Mouse (Mus musculus): Measurements from ENCODE around the gene Rab25. TPM values are rescaled to one million over a fixed set of nuclear protein-coding genes. Genes with fewer than 3 reads are reported as not detected.

Gene Rab25
- not detected for polyA plus RNA-seq (2014; fragmentation: Illumina TruSeq; extraction: RNeasy Lipid Tissue Mini Kit (QIAGEN cat#74804); ENCODE audit: low read depth, low replicate concordance)

DNA sequence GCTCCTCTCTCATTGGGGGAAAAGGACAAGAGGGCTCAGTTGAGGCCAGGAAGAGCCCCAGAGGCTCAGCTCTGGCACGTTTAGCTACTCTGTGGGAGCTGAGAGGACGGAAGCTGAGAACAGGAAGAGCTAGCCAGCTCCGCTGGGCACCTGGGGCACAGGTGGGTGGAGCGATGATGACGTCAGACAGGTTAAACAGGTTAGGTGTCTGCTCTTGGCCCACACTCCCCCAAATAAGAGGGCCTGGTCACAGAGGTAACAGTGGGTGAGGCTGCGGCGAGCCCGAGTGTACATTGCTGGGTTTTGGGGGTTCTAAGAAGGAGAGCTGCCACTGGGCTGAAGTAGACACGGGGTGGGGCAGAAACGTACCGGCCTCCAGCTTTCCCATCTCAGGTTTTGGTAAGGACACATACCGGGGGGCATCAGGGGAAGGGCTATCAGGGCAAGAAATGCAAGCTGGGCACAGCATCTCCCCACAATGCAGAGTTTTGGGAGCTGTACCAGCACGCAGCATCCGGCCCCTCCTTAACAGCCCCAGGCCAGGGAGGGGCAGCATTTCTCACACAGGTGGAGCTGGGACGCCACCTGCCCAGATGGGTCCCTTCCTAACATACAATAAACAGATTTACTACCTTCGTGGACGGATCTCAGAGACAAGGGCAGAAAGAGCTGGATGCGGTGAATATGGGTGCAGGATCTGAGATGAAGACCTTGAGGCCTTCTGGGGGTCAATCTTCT, at the start of gene Rab25:
Gene Rab25, minus strand, starts transcription at position 121 of the 738 bp plus-strand sequence.

GRCm38 (mm10) chr3:88575540-88575939, 27.4 kb upstream of the Rab25 start, which contains the start of gene Ssr2:
TSS of gene Ssr2 (plus strand) at chr3:88575876.

DNA sequence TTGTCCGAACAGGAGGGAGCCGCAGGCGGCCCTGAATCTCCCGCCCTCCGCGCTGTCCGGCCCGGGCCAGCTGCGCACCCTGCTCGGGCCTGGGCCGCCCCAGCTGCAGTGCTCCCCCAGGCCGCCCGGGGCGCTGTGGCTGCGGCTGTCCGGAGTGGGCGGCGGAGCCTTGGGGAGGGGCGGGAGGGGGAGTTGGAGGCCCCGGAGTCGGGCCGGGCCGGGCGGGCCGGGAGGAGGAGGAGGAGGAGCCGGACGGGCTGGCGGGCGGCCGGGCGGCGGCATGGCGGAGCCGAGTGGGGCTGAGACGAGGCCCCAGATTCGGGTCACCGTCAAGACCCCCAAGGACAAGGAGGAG, 5.4 kb upstream of the Rab25 start, which contains the start of gene Ubqln4:
Gene Ubqln4, plus strand, starts transcription at position 234 of the 355 bp plus-strand sequence.

GRCm38 (mm10) chr3:88552676-88553524, 4.8 kb upstream of the Rab25 start, which contains the start of gene Lamtor2:
TSS of gene Lamtor2 (minus strand) at chr3:88553074.

GRCm38 (mm10) chr3:88532299-88532674, 15.8 kb downstream of the Rab25 start, which contains the start of gene Mex3a:
TSS of gene Mex3a (plus strand) at chr3:88532395.

DNA sequence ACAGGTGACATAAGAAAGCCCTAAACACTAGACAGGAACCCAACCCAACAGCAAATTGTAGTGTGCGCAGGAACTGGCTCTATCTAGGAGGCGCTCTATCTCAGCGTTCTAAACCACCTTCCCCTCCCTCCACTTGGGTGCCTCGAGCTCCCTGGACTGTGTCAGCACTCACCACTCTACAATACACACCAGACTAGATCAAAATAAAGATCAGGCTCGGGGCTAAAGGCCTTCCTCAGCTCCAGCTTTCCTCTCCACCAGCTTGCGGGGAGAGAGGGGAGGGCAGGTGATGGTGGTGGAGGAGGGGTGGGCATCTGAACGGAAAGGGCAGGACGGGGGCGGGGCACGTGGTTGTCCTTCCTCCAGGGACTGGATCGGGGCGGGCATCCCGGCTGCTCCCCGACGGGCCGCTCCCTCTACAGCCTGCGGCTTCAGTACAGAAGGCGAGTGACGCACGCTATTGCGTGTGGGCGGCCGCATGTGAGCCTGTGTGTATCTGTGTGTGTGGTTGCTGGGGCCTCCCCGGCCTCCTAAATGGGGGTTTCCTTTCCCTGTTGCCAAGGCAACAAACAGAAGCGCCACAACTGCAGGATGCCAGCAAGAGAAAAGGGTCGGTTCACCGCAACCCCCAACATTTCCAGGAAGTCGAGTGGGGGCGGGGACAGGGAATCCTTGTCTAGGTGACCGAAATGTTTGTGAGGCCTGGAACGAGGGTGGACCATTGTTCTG, 38.2 kb downstream of the Rab25 start, which contains the start of gene Lmna:
Gene Lmna, minus strand, starts transcription at position 265 of the 729 bp plus-strand sequence.

Other genes starting within 250 kb of the Rab25 start
- gene Glmp, start 223.3 kb downstream of the Rab25 start, polyA plus RNA-seq (2014; fragmentation: Illumina TruSeq; extraction: RNeasy Lipid Tissue Mini Kit (QIAGEN cat#74804); ENCODE audit: low read depth, low replicate concordance), result 0.70 TPM
- 0.62 TPM for gene Tmem79, start 212.2 kb downstream of the Rab25 start, polyA plus RNA-seq (2014; fragmentation: Illumina TruSeq; extraction: RNeasy Lipid Tissue Mini Kit (QIAGEN cat#74804); ENCODE audit: low read depth, low replicate concordance)
- gene Smg5, start 212.0 kb downstream of the Rab25 start, polyA plus RNA-seq (2014; fragmentation: Illumina TruSeq; extraction: RNeasy Lipid Tissue Mini Kit (QIAGEN cat#74804); ENCODE audit: low read depth, low replicate concordance), result 87.4 TPM
- gene Paqr6, start 183.7 kb downstream of the Rab25 start, polyA plus RNA-seq (2014; fragmentation: Illumina TruSeq; extraction: RNeasy Lipid Tissue Mini Kit (QIAGEN cat#74804); ENCODE audit: low read depth, low replicate concordance), result 0.83 TPM
- not detected for gene Bglap3, start 175.6 kb downstream of the Rab25 start, polyA plus RNA-seq (2014; fragmentation: Illumina TruSeq; extraction: RNeasy Lipid Tissue Mini Kit (QIAGEN cat#74804); ENCODE audit: low read depth, low replicate concordance)
- not detected for gene Bglap2, start 169.6 kb downstream of the Rab25 start, polyA plus RNA-seq (2014; fragmentation: Illumina TruSeq; extraction: RNeasy Lipid Tissue Mini Kit (QIAGEN cat#74804); ENCODE audit: low read depth, low replicate concordance)
- not detected for gene Bglap, start 163.8 kb downstream of the Rab25 start, polyA plus RNA-seq (2014; fragmentation: Illumina TruSeq; extraction: RNeasy Lipid Tissue Mini Kit (QIAGEN cat#74804); ENCODE audit: low read depth, low replicate concordance)
- 3.5 TPM for gene Pmf1, start 138.0 kb downstream of the Rab25 start, polyA plus RNA-seq (2014; fragmentation: Illumina TruSeq; extraction: RNeasy Lipid Tissue Mini Kit (QIAGEN cat#74804); ENCODE audit: low read depth, low replicate concordance)
- gene Slc25a44, start 123.2 kb downstream of the Rab25 start, polyA plus RNA-seq (2014; fragmentation: Illumina TruSeq; extraction: RNeasy Lipid Tissue Mini Kit (QIAGEN cat#74804); ENCODE audit: low read depth, low replicate concordance), result 5.8 TPM
- gene Sema4a, start 87.1 kb downstream of the Rab25 start, polyA plus RNA-seq (2014; fragmentation: Illumina TruSeq; extraction: RNeasy Lipid Tissue Mini Kit (QIAGEN cat#74804); ENCODE audit: low read depth, low replicate concordance), result 17.0 TPM
- 0.32 TPM for gene Lmna, start 38.3 kb downstream of the Rab25 start, polyA plus RNA-seq (2014; fragmentation: Illumina TruSeq; extraction: RNeasy Lipid Tissue Mini Kit (QIAGEN cat#74804); ENCODE audit: low read depth, low replicate concordance)
- gene Mex3a, start 15.9 kb downstream of the Rab25 start, polyA plus RNA-seq (2014; fragmentation: Illumina TruSeq; extraction: RNeasy Lipid Tissue Mini Kit (QIAGEN cat#74804); ENCODE audit: low read depth, low replicate concordance), result 1.4 TPM
- 2.0 TPM for gene Lamtor2, start 4.8 kb upstream of the Rab25 start, polyA plus RNA-seq (2014; fragmentation: Illumina TruSeq; extraction: RNeasy Lipid Tissue Mini Kit (QIAGEN cat#74804); ENCODE audit: low read depth, low replicate concordance)
- 11.9 TPM for gene Ubqln4, start 5.5 kb upstream of the Rab25 start, polyA plus RNA-seq (2014; fragmentation: Illumina TruSeq; extraction: RNeasy Lipid Tissue Mini Kit (QIAGEN cat#74804); ENCODE audit: low read depth, low replicate concordance)
- gene Ssr2, start 27.6 kb upstream of the Rab25 start, polyA plus RNA-seq (2014; fragmentation: Illumina TruSeq; extraction: RNeasy Lipid Tissue Mini Kit (QIAGEN cat#74804); ENCODE audit: low read depth, low replicate concordance), result 32.1 TPM
- 31.6 TPM for gene Arhgef2, start 57.7 kb upstream of the Rab25 start, polyA plus RNA-seq (2014; fragmentation: Illumina TruSeq; extraction: RNeasy Lipid Tissue Mini Kit (QIAGEN cat#74804); ENCODE audit: low read depth, low replicate concordance)
- not detected for gene Rxfp4, start 104.8 kb upstream of the Rab25 start, polyA plus RNA-seq (2014; fragmentation: Illumina TruSeq; extraction: RNeasy Lipid Tissue Mini Kit (QIAGEN cat#74804); ENCODE audit: low read depth, low replicate concordance)
- 35.1 TPM for gene Khdc4, start 137.5 kb upstream of the Rab25 start, polyA plus RNA-seq (2014; fragmentation: Illumina TruSeq; extraction: RNeasy Lipid Tissue Mini Kit (QIAGEN cat#74804); ENCODE audit: low read depth, low replicate concordance)
- gene Rit1, start 168.5 kb upstream of the Rab25 start, polyA plus RNA-seq (2014; fragmentation: Illumina TruSeq; extraction: RNeasy Lipid Tissue Mini Kit (QIAGEN cat#74804); ENCODE audit: low read depth, low replicate concordance), result 10.2 TPM
- 106 TPM for gene Syt11, start 226.9 kb upstream of the Rab25 start, polyA plus RNA-seq (2014; fragmentation: Illumina TruSeq; extraction: RNeasy Lipid Tissue Mini Kit (QIAGEN cat#74804); ENCODE audit: low read depth, low replicate concordance)